Mouse (Mus musculus) embryo, embryonic 11.5 days (tissue): ENCODE data around the gene Abhd15.
"Not testable (repeated sequence)": the region's sequence is repeated elsewhere in the genome, so short reads cannot be mapped to it uniquely, and the experiment has no call there.

Experiments used
- DNase-seq: peaks from one replicate; pipeline ENCODE4 v3.0.0-alpha.2; 2012; ENCODE audit warnings: low read depth, low spot score

Abhd15 gene

GRCm38 (mm10) chr11:77512891-77513810 lies 1.8 kb upstream of the Abhd15 start:
- peak; percentile 80 for DNase-seq

GRCm38 (mm10) chr11:77513811-77514170 lies 1.1 kb upstream of the Abhd15 start:
- DNase-seq, result no peak

GRCm38 (mm10) chr11:77514281-77514831 lies 565 bp upstream of the Abhd15 start:
- DNase-seq, result no peak

- DNase-seq, result no peak
Measured at GRCm38 (mm10) chr11:77515637-77516552, 974 bp downstream of the Abhd15 start, which contains the start of gene Trp53i13. Trp53i13 (minus strand) TSS chr11:77515980.

- no peak for DNase-seq
Measured at GRCm38 (mm10) chr11:77516553-77517425, 1.9 kb downstream of the Abhd15 start.

- DNase-seq, result no peak
Measured at GRCm38 (mm10) chr11:77518051-77518798, 3.3 kb downstream of the Abhd15 start.

GRCm38 (mm10) chr11:77519043-77519442 lies 4.1 kb downstream of the Abhd15 start, which contains the start of gene Gm10392:
Gm10392 (minus strand) TSS chr11:77519198.
- DNase-seq, result no peak

- no peak for DNase-seq
Measured at GRCm38 (mm10) chr11:77520601-77521529, 5.9 kb downstream of the Abhd15 start.

- DNase-seq, result no peak
Measured at GRCm38 (mm10) chr11:77525804-77526486, 11.0 kb downstream of the Abhd15 start.

- not testable (repeated sequence) for DNase-seq
Measured at GRCm38 (mm10) chr11:77528420-77528819, 13.5 kb downstream of the Abhd15 start.

- no peak for DNase-seq
Measured at GRCm38 (mm10) chr11:77529644-77530043, 14.7 kb downstream of the Abhd15 start.

- DNase-seq, result no peak
Measured at GRCm38 (mm10) chr11:77530862-77531261, 15.9 kb downstream of the Abhd15 start.

GRCm38 (mm10) chr11:77532202-77532846 lies 17.4 kb downstream of the Abhd15 start:
- no peak for DNase-seq

GRCm38 (mm10) chr11:77545261-77545660 lies 30.3 kb downstream of the Abhd15 start:
- DNase-seq, result no peak

- DNase-seq, result no peak
Measured at GRCm38 (mm10) chr11:77585201-77585600, 70.3 kb downstream of the Abhd15 start.
